Mouse (Mus musculus): ENCODE measurements at regions not wholly inside any gene's neighbourhood (a gene's known extent, or its start where the extent isn't known, plus 50 kb on each side); places are given as distances from the start of the nearest gene placed in this dataset.

DNA sequence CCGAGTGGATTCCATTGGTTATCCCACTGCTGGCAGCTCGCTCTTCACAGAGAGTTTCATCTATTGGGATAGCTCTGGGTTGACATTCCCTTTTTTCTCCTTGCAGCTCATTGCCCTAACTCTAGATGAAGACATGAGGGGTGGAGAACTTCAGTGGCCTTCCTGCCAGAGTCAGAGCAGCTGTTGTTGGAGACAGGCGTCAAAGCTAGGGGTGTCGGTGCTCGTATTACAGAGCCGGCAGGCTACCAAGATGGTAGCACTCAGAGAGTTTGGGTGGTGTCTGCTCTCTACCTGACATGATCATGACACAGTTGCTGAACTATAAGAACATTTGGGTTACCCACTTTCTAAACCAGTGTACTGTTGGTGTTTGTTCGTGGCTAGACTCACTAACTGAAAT, 162.5 kb upstream of the Trib2 start:
- no peak for DNase-seq (ENCODE audit: low read depth, low spot score)

DNA sequence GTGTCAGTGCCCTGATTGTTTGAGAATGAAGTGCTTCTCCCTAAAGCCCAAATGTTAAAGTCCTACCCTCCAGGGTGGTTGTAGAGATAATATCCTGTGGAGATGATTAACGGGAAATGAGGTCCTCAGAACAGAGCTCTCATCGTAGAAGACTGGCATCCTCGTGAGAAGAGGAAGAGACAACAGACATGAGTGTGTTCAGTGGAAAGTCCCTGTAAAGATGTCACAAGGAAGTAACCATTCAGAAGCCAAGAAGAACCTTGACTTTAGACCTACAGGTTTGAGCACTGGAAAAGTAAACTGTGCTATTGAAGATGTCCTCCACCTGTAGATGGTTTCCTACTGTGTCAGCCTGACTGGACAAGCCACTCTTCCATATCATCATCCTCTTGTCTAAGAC, 155.1 kb upstream of the Trib2 start:
- DNase-seq (ENCODE audit: low read depth, low spot score) = no peak

DNA sequence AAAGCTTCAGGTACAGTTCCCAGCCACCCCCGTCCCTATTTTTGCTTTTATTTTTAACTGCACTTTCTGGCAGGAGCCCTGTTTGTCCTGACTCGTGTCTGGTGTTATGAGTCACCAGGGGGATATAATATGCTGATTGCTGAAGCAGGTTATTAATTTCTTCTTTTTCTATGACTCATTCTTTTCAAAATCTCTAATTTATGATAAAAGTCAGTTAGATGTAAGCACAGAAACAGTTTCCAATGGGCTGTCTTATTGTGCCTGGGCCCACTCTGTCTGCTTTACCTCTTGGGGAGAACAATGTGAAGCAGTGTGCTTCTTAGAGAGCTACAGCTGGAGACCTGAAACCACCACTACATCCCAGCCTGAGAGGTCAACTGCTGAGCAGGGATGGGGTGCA, 153.5 kb upstream of the Trib2 start:
- DNase-seq (ENCODE audit: low read depth, low spot score) = no peak

DNA sequence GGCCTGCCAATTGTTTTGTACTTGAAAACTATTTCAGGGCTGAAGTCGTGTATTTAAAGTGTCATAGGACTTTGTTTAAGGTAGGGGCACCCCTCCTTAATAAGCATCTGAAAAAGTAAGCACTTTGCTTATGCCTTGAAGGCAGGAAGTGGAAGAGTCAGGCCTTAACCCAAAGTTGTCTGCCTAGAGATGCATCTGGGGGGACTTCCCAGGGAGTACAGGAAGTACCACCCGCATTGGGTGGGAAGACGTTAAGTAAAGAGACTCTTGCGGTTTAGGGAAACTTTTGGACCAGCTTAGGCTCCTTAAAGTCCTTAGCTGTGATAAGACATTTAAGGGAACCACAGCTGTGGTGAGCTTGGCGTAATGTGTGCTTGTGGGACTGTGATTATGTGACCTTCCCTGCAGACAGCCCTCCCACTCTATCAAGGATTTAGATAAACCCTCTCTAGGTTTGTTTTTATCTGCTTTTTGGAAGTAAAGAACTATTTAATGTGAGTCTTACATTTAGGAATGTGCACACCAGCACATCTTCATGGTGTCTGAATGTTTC, 150.9 kb upstream of the Trib2 start:
- DNase-seq (ENCODE audit: low read depth, low spot score) = no peak

DNA sequence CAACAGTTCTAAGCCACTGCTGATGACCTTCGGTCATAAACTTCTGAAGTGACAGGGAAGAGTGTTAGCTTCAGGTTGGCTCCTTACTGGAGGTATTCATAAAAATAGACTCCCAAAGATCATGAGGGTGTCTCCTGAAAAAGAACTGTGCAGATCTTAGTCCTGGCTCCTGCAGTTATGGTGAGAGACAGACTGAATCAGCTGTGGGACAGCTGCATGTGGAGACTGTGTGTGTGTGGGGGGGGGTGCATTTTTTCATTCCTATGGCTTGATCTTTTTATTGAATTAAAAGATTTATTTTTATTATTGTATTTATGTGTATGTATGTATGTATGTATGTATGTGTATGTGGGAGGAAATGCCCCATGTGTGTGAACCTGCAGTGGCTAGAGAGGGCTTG, 149.9 kb upstream of the Trib2 start:
- no peak for DNase-seq (ENCODE audit: low read depth, low spot score)

DNA sequence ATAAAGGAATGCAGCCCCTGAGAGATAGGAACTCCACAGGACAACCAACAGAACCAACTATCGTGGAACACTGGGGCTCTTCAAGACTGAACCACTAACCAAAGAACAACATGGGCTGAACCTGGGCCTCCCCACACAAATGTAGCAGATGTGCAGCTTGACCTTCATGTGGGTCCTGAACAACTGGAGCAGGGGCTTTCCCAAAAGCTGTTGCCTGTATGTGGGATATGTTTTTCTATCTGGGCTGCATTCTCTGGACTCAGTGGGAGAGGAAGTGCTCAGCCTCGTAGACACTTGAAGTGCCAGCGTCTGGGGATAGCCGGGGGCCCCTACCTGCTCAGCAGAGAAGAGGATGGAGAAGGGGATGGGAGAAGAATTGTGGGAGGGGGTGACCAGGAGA, 149.2 kb upstream of the Trib2 start:
- no peak for DNase-seq (ENCODE audit: low read depth, low spot score)

DNA sequence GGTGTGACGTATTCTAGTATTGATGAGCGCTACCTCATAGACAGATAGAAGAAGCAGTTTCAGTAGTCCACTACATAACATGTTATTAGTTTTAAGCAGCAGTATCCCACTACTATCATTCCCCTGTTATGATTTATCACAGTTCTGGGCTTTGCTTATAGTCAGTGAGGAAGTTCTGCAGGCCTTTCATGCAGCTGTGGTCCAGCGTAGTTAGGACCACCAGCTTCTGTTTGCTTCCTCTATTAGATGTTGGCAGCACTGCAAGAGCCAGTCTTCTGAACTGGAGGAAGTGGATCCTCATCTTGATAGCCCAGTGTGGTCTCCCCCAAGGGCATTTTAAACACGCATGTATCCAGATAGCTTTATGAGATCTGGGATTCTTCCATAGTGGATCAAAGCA, 147.4 kb upstream of the Trib2 start:
- DNase-seq (ENCODE audit: low read depth, low spot score) = no peak

DNA sequence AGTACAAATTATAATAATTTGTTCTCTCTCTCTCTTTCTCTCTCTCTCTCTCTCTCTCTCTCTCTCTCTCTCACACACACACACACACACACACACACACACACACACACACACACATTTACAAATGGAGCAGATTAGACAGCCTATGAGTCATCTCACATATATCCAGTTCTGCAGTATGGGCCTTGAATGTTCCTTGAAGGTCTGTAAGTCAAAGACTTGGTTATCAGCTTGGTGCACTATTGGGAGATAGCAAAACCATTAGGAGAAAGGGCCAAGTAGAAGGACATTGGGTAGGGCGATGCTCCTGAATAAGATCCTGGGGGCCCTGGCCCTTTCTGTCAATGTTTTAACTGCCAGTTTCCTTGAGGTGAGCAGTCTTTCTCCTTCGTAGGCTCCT, 145.1 kb upstream of the Trib2 start:
- DNase-seq (ENCODE audit: low read depth, low spot score) = no peak

DNA sequence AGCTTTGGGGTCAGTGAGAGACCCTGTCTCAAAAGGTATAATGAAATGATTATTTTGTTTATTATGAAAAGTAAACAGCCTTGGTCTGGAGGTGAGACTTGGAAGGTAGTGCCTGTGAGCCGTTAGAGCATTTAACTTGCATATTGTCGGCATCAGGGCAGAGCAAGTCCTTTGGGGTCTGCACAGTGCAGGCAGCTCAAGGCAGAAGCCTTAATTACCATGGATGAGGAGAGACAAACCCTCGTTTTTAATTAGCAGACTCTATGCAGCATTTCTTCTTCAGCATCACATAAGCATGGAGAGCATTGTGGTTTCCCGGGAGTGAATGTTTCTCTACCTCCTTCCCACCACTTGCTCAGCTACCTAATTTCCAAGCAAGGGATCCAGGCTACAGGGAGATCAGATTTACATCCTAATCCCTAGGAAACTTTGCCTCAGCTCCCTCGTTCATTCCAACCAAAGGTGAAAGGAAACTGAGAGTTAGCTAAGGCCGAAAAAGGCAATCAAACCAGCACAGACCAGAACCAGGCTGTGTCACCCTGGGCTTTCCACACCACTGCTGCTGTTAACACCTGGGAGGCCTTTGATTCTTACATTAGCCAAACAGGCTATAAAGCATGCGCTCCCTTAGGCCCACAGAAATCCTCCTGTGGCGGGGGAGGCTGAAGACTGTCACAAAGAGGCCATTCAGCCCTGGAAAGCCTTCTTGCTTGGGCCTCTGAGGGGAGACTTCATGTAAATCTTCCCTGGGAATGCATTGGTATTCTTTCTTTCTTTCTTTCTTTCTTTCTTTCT, 120.9 kb upstream of the Trib2 start:
- no peak for DNase-seq (ENCODE audit: low read depth, low spot score)

DNA sequence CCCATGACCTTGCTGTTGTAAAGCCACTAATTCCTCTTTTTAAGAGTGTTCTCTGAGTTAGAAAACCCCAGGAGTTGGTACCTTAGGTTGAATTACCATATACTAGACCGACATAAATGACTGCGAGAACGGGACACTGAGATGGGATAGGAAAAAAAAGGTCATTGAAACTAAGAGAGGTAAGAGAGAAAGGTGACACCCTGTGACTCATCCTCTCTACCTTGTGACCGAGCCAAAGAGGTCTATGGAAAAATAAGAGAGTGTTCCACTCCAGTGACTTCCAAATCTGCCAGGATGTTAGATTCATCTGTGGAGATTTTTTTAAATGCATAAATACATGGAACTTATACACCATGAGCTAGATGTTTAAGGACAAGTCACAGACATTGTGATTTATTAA, 115.3 kb upstream of the Trib2 start:
- no peak for DNase-seq (ENCODE audit: low read depth, low spot score)

DNA sequence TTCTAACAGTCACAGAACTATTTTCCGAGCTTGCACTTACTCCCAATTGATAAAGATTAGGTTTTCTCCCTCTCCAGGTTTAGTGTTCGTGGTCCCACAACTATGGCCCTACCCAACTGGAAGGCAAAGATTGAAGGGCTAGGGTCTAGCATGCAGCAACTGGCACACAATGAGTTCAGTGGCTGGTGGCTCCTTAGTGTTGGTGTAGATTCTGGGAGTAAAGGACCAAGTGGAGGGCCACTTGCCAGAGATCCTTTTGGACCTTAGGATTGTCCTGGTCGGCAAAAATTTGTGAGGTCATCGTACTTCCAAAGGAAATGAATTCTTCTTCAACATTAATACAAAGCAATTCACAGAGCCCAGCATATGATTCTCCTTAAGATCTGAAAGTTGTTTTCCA, 114.8 kb upstream of the Trib2 start:
- no peak for DNase-seq (ENCODE audit: low read depth, low spot score)

DNA sequence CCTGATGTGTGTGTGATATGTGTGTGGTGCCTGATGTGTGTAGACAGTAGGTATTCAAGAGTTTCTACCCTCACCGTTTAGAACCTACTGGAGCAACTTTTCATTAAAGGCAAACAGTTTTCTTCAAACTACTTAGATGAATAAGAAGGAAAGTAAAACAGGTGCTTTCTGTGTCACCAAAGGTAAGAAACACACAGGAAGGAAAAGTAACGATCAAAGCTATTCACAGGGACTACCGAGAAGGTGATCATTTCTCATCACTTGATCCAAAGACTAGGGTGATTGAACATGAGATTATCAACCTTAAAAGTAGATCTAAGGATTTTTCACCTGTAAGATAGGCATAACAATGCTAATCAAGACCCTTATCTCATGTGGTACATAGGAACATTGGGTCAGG, 113.4 kb upstream of the Trib2 start:
- no peak for DNase-seq (ENCODE audit: low read depth, low spot score)

DNA sequence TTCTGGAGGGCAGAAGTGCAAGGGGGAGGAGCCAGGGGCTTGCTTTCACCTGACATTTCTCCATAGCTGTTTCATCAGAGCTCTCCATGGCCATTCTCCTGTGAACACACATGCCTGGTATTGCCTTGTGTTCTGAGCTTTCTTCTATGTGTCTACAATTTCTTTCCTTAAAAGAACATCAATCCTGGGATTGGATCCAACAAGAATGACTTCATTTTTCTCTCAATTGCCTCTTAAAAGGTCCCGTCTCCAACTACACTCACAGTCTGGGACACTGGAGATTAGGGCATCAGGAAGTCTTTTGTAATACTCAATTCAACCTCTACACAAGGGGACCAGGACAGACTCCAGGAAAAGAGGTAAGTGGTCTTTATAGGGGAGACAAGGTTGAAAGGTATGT, 112.8 kb upstream of the Trib2 start:
- DNase-seq (ENCODE audit: low read depth, low spot score) = no peak

DNA sequence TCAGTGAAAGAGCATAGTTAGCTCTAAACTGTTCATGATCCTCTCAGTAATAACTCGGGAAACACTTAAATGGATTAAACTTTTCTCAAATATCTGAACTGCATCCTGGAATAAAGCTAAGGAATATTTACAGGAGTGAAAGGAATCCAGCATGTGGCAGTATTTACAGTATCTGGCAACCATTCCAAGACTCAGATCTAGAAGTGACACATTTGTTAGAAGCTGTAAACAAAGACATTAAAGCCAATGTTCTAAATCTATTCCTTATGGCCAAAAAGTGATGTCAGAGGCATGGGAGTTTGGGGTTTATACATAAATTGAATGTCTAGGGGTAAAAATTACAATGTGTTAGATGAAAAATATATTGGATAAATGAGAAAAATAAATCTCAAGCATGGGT, 101.6 kb upstream of the Trib2 start:
- no peak for DNase-seq (ENCODE audit: low read depth, low spot score)

DNA sequence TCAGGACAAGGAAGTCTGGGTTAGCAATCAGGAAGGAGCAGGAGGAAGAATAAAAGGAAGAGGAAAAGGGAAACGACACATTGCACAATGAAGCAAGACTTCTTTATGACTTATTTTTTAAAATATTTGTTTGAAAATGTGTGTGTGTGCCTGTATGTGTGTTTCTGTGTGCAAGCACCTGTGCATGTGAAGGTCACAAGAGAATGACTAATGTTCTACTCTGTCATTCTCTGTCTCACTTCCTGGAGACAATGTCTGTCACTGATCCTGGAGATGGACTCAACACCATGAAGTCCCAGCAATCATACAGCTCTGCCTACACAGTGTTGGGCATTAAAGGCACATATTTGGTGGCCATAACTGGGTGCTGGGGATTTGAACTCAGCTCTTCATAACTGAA, 96.2 kb upstream of the Trib2 start:
- DNase-seq (ENCODE audit: low read depth, low spot score) = no peak

DNA sequence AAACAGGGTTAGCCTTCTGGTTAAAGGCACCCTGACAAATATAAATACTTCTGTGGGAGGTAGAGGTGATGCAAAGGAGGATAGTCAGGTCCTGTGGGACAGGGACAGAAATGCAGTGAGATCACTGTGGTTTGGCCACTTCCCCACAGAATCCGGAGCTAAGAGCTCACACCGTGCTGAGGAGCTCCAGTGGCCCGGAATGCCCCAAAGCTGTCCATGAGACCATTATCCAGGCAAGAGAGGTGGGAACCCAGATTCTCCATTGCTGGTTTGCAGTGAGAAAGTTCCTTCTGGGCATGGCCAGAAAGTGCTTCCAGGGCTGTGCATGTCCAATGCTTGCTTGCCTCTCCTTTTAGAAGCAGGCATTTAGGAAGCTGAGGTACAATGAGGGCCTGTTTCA, 95.8 kb upstream of the Trib2 start:
- no peak for DNase-seq (ENCODE audit: low read depth, low spot score)

DNA sequence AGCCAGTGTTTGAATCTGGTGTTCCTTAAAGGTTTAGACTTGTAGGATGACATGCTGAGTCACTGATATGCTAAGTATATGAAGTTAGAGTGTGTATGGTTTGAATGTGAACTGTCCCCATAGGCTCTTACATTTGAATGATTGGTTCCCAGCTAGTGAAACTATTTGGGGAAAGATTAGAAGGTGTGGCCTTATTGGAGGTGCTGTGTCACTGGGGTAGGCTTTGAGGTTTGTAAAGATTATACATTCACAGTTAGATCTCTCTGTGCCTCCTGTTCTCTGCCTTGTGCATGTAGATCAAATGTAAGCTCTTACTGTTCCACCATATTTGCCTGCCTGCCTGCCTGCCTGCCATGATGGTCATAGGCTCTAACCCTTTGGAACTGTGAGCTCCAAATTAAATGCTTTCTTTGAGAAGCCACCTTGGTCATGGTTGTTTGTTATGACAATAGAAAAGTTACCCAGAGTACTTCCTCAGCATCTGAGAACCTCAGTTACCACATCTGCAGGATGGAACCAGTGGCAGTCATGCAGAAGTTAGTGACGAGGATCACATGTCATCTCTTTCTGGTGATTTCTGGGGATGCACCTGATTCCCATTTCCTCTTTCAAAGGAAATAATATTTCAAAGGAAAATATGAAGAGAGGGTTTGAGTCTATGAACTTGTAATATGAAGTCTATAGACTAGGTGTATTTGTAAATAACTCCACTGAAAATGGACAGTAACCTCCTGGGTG, 94.7 kb upstream of the Trib2 start:
- no peak for DNase-seq (ENCODE audit: low read depth, low spot score)

DNA sequence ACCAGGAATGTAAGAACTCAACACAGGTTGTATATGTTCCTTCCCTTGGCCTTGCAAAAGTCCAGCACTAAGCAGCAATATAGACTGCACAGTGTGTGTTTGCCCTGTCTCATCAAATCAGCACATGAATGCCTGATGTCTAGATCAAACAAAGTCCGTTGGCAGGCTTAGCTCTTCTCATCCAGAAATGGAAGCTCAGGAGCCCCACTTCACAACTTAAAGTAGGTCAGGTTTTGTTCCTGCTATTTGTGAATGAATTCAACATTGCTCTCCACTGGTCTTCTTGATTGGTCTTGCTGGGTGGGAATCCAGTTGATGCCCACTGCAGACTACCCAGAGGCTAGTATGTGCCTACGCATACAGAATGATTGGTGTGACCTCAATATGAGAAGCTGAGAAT, 80.8 kb upstream of the Trib2 start:
- no peak for DNase-seq (ENCODE audit: low read depth, low spot score)

DNA sequence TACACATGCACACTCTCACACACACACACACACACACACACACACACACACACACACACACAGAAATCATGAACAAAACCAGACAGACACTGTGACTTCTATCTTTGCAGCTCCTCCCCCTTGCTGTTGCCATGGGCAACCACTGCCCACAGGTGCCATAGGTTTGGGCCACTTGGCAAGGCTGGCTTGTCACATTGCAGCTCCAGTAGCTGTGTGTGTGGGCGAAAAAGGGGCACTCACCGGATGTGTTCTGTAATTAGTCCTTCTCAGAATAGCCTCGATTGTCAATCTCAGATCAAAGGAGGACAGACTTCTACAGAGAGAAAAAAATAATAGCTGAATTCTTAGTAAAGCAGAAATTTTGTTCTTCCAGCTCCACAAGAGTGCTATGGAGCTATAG, 79.8 kb upstream of the Trib2 start:
- no peak for DNase-seq (ENCODE audit: low read depth, low spot score)

DNA sequence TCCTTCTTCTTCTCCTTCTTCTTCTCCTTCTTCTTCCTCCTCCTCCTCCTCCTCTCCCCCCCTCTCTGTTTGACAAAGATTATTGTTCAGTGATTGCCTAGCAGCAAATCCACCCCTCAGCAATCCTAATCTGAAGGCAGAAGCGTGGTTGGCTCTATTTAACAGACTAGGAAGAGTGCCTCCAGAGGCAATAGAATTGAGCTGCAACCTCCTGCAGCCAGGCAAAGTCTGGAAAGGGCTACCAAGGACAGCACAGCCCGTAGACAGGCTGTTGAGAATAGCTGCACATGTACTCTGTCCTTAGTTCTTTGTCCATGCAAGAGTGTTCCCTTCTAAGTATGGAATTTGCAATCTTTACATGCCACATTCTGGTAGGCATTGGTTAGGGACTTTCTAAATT, 78.5 kb upstream of the Trib2 start:
- DNase-seq (ENCODE audit: low read depth, low spot score) = no peak

DNA sequence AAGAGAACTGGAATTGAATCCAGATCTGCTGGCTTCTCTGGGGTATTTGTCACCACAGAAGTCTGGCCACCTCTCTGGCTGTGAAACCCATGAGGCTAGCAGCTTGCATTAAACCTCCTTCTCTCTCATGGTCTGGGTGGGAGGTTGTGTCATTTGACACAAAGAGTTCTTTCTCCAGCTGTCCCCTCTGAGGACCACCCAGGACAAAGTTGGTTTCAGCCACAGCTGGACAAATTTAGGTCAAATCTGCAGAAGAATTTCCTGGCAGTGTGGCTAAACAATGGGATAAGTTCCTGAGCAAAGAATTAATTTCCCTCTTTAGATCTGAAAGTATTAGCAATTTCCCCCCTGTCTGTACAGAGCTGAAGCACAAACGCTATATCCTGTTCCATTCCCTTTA, 73.9 kb upstream of the Trib2 start:
- DNase-seq (ENCODE audit: low read depth, low spot score) = no peak

DNA sequence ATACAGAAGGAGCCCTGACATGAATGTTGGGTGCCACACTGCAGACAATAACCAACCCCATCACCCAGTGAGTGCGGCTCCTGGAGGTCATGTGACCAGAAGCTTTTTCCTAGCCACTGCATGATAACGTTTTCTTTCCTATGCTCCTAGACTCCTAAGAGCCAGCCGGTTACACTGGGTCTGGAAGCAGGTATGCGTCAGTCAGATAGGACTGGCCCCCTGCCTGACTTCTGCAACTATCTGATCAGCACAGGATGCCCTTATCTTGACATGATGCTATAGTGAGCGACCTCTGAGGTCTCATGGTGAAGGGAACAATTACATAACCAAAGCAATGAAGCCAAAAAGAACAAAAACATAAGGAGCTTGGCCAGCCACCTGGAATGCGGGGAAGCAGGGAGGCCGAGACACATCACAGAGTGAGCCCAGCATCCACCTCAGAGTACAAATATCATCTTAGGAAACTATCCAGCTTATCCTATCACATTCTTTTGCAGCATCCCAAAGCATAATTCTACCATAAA, 63.2 kb upstream of the Trib2 start:
- no peak for DNase-seq (ENCODE audit: low read depth, low spot score)

Measured in c-Kit-negative CD71-positive TER-119-positive erythroid progenitor cells, embryonic 14.5 days (primary cell).